Mouse (Mus musculus) lung, postnatal 0 days (tissue): ENCODE measurements around the gene Mia2. TPM values are rescaled to one million over a fixed set of nuclear protein-coding genes. Genes with fewer than 3 reads are reported as not detected.

Experiments used
- ATAC-seq: fragments of 200-750 bp; cut with Nextera tagmentation; 2 replicates; pipeline ENCODE4 v1.8.0; 2017; ENCODE audit warnings: moderate library complexity
- DNase-seq: peaks from one replicate; pipeline ENCODE4 v3.0.0-alpha.2; 2016; ENCODE audit warnings: low spot score
- H3K27ac ChIP-seq: fragments of 300-500 bp; sonication (generic); 2 replicates; pipeline ENCODE4 v1.5.1; 2014; ENCODE audit warnings: antibody characterized with exemption, mild to moderate bottlenecking, low read length, mixed read lengths
- H3K27me3 ChIP-seq: fragments of 300-500 bp; sonication (generic); replicated peaks from 2 replicates; pipeline ENCODE4 v1.6.1; 2014; ENCODE audit warnings: low read length, mixed read lengths; ENCODE audit not compliant: insufficient read depth
- H3K36me3 ChIP-seq: fragments of 300-500 bp; sonication (generic); 2 replicates; pipeline ENCODE4 v1.6.1; 2014; ENCODE audit warnings: low read length, mixed read lengths; ENCODE audit not compliant: insufficient read depth
- H3K4me1 ChIP-seq: fragments of 300-500 bp; sonication (generic); 2 replicates; pipeline ENCODE4 v1.6.1; 2014; ENCODE audit warnings: antibody characterized with exemption, low read depth, low read length, mixed read lengths; ENCODE audit not compliant: insufficient read depth
- H3K4me2 ChIP-seq: fragments of 300-500 bp; sonication (generic); replicated peaks from 2 replicates; pipeline ENCODE4 v1.6.1; 2014; ENCODE audit warnings: low read depth, mild to moderate bottlenecking, low read length, moderate library complexity, mixed read lengths
- H3K4me3 ChIP-seq: fragments of 300-500 bp; sonication (generic); 2 replicates; pipeline ENCODE4 v1.5.1; 2014; ENCODE audit warnings: low read depth, low read length
- H3K9ac ChIP-seq: fragments of 300-500 bp; sonication (generic); replicated peaks from 2 replicates; pipeline ENCODE4 v1.6.1; 2014; ENCODE audit warnings: low read depth, mild to moderate bottlenecking
- H3K9me3 ChIP-seq: fragments of 300-500 bp; sonication (generic); 2 replicates; pipeline ENCODE4 v1.6.1; 2016; ENCODE audit warnings: low read length, mixed read lengths
- CTCF ChIP-seq: IDR thresholded peaks from 2 replicates; pipeline ENCODE4 v1.5.1; 2016; ENCODE audit warnings: antibody characterized with exemption, mild to moderate bottlenecking
- EP300 ChIP-seq: IDR thresholded peaks from 2 replicates; pipeline ENCODE4 v1.6.1; 2016; ENCODE audit warnings: antibody characterized with exemption, mild to moderate bottlenecking, control low read depth
- WGBS: fragments of 180-500 bp; shearing (Covaris S2); extraction: QIAGEN DNeasy Blood & Tissue Kit; methylation state at CpG from one replicate; pipeline ENCODE4 v1.1.7; 2014; 5-methylcytosine and 5-hydroxymethylcytosine counted together
- polyA plus RNA-seq: library from polyadenylated mRNA; unstranded; fragments of >200 nt; fragmentation: Nextera tagmentation; extraction: Ambion mirVana; gene quantifications from 2 replicates; pipeline ENCODE4 v1.2.1, GENCODE M21; 2015

The Mia2 gene
- polyA plus RNA-seq, 1 experiment from 2014 or later = 78.9 TPM

DNA sequence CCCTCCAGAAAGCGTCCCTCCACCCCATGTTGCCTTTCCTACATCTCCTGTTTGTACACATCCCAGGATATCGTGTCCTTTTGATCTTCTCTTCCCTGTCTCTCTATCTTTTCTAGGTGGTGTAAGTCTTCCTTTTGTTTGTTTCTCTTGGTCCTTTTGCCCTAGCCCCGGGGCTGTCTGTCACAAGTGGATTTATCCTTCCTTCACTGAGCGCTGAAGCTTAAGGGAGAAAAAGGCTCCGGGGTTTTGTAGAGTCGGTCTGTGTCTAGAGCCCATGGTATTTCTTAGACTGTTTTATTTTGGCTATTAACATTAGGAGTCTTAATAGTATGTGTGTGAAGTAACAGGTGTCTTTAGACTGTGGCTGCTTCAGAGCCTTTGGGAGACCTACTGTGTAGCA lies 41.4 kb downstream of the Mia2 start:
- Histone ChIP-seq H3K4me2 (no peak overlapping the region), H3K36me3 (peaks cover 7% of the 10 kb centered on the region), H3K27me3 (no peaks in the 10 kb centered on the region), H3K4me1 (peaks cover 6% of the 10 kb centered on the region; the same call in 1 of the 2 replicates), H3K9ac (no peak overlapping the region), H3K4me3 (no peak overlapping the region), H3K9me3 (no peaks in the 10 kb centered on the region), H3K27ac (no peak overlapping the region)
- TF ChIP-seq CTCF = no peak
- TF ChIP-seq EP300 = no peak
- DNase-seq (no peak), ATAC-seq (no peak)
- 80% methylated on average over 6 of the region's 6 CpGs for WGBS

DNA sequence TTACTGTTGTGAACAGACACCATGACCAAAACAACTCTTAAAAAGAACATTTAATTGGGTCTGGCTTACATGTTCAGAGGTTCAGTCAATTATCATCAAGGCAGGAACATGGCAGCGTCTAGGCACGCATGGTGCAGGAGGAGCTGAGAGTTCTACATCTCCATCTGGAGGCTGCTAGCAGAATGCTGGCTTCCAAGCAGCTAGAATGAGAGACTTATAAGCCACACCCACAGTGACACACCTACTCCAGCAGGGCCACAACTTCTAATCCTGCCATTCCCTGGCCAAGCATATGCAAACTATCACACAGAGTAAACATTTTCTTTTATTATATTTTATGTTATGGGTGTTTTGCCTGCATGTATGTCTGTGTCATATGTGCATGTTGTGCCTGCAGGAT lies 43.8 kb downstream of the Mia2 start:
- DNase-seq = peak; percentile 26
- H3K9me3 ChIP-seq = no peaks in the 10 kb centered on the region
- 75% methylated on average over 2 of the region's 2 CpGs for WGBS
- peaks cover 16% of the 10 kb centered on the region for H3K36me3 ChIP-seq
- H3K9ac ChIP-seq = no peak overlapping the region
- no peaks in the 10 kb centered on the region for H3K4me1 ChIP-seq
- no peaks in the 10 kb centered on the region for H3K27me3 ChIP-seq
- no peak overlapping the region for H3K4me3 ChIP-seq
- ATAC-seq = no peak
- no peak overlapping the region for H3K4me2 ChIP-seq
- TF ChIP-seq EP300 = no peak
- peak; percentile 37 for TF ChIP-seq CTCF
- H3K27ac ChIP-seq = no peak overlapping the region

DNA sequence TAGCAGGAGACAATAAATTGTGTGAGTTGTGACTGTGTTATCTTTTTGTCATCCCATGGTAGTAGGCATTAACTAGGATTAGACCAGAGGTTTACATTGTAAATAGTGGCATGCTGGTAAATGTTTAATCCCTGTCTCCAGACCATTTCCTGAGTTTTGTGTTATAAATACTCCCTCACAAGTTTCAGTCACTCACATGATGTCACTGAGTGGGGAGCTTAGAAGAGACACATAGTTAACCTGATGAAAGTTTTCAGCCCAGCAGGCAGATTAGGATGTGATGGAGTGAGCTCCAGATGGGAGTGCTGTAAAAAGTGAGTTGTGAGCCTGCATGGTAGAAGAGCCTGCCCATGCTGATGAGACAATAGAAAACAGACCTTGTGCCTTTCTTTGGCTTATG lies 49.5 kb downstream of the Mia2 start:
- H3K4me1 ChIP-seq = no peaks in the 10 kb centered on the region
- no peak for TF ChIP-seq EP300
- TF ChIP-seq CTCF = no peak
- H3K27me3 ChIP-seq = no peaks in the 10 kb centered on the region
- H3K9ac ChIP-seq = no peak overlapping the region
- H3K27ac ChIP-seq = no peak overlapping the region
- no peak overlapping the region for H3K4me3 ChIP-seq
- peaks cover 27% of the 10 kb centered on the region for H3K36me3 ChIP-seq
- DNase-seq = no peak
- no peak overlapping the region for H3K4me2 ChIP-seq
- no peak for ATAC-seq
- H3K9me3 ChIP-seq = no peaks in the 10 kb centered on the region

DNA sequence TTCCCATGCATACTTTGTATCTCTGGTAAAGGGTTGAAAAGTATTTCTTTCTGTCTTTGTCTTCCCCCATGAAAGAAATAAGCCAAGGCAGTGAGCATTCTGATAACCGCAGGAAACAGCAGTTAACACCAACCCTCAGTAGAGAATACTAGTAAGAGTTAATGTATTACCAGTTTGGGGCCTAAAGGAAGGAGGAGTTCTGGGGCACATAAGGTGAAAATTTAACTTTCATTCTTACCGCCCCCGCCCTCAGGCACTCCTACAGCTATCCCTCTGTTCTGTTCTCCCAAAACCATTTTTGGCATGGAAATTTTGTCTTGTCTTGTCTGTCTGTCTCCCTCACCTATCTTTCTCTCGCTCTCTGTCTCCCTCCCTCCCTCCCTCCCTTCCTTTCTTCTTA lies 54.1 kb downstream of the Mia2 start:
- TF ChIP-seq CTCF (no peak), EP300 (no peak)
- ATAC-seq (no peak), DNase-seq (no peak)
- Histone ChIP-seq H3K9ac (no peak overlapping the region), H3K27me3 (no peaks in the 10 kb centered on the region), H3K27ac (no peak overlapping the region), H3K9me3 (no peaks in the 10 kb centered on the region), H3K4me3 (no peak overlapping the region), H3K4me2 (no peak overlapping the region), H3K36me3 (peaks cover 30% of the 10 kb centered on the region), H3K4me1 (no peaks in the 10 kb centered on the region)
- WGBS = 89% methylated on average over 4 of the region's 4 CpGs

DNA sequence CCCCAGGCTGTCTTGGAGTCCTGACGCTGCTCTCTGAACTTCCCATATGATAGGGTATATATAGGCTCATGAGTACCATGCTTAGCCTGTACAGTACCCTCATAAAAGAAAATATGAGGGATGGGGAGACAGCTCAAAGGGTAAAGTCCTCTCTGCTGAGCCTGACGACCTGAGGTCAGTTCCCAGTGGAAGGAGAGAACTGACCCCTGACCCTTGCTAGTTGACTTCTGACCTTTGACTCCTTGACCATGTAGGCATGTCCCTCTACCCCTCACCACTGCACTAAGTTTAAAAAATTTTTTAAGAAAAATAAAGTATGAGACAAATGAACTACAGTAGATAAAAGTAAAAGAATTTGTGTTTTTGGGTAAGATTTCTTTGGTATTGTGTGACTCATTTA lies 65.5 kb downstream of the Mia2 start:
- WGBS = 52% methylated on average over 2 of the region's 2 CpGs

DNA sequence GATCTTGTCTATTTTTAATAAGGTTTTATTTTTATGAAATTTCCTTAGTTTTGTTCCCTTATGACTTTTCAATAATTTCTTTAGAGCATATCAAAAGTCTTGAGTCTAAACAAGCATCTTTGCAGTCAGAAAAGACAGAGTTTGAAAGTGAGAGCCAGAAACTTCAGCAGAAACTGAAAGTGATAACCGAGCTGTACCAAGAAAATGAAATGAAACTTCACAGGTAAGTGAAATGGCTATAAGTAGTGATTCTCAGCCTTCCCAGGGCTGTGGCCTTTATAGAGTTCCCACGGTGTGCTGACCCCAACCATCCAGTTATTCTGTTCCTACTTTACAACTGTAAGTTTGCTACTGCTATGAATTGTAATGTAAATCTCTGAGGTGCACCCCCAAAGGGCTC lies 67.2 kb downstream of the Mia2 start:
- DNase-seq = no peak
- H3K27me3 ChIP-seq = no peaks in the 10 kb centered on the region
- H3K4me2 ChIP-seq = no peak overlapping the region
- ATAC-seq = no peak
- peaks cover 42% of the 10 kb centered on the region for H3K36me3 ChIP-seq
- no peaks in the 10 kb centered on the region for H3K4me1 ChIP-seq
- 97% methylated on average over 2 of the region's 2 CpGs for WGBS
- H3K9ac ChIP-seq = no peak overlapping the region
- H3K27ac ChIP-seq = no peak overlapping the region
- no peaks in the 10 kb centered on the region for H3K9me3 ChIP-seq
- H3K4me3 ChIP-seq = no peak overlapping the region
- no peak for TF ChIP-seq CTCF
- no peak for TF ChIP-seq EP300

More for the DNA sequence above, 65.5 kb downstream of the Mia2 start:
- Histone ChIP-seq H3K36me3 (peaks cover 36% of the 10 kb centered on the region), H3K4me3 (no peak overlapping the region), H3K4me1 (no peaks in the 10 kb centered on the region), H3K9ac (no peak overlapping the region), H3K9me3 (no peaks in the 10 kb centered on the region), H3K27ac (no peak overlapping the region), H3K27me3 (no peaks in the 10 kb centered on the region), H3K4me2 (no peak overlapping the region)
- no peak for TF ChIP-seq CTCF
- no peak for TF ChIP-seq EP300
- no peak for ATAC-seq
- no peak for DNase-seq

DNA sequence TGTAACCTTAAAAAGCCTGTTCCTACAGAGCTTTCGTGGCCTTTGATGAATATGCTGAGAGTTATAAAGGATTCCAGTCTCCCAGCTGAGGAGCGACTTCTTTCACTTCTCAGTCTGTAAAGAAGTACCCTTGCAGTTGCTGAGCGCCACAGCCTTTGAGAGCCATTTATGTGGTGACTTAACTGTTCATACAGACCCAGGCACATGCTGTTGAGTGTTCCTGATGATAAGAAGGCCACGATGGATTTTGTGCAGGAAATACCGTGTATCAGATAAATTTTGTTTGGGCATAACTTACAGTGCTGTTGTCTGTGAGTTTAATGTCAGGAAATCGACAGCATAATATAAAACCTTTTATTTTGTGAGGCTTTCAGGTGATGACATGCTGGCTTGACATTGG lies 68.9 kb downstream of the Mia2 start:
- no peak for ATAC-seq
- Histone ChIP-seq H3K36me3 (peaks cover 33% of the 10 kb centered on the region), H3K9ac (no peak overlapping the region), H3K27ac (no peak overlapping the region), H3K4me2 (no peak overlapping the region), H3K4me3 (no peak overlapping the region), H3K4me1 (no peaks in the 10 kb centered on the region), H3K27me3 (no peaks in the 10 kb centered on the region), H3K9me3 (no peaks in the 10 kb centered on the region)
- 76% methylated on average over 6 of the region's 6 CpGs for WGBS
- no peak for DNase-seq
- TF ChIP-seq CTCF (no peak), EP300 (no peak)
